Mouse (Mus musculus) G1E (cell line): ENCODE measurements around the gene Olfr750. TPM values are rescaled to one million over a fixed set of nuclear protein-coding genes. Genes with fewer than 3 reads are reported as not detected.
A peak's percentile ranks its signal among the peaks of the same experiment; 100 is the strongest.

Experiments used
- ATAC-seq: 2 replicates; pipeline ENCODE4 v1.8.0; 2016; ENCODE audit warnings: mild to moderate bottlenecking; ENCODE audit not compliant: insufficient number of reproducible peaks, poor library complexity, low FRiP score, severe bottlenecking; ENCODE audit errors: extremely low read depth
- DNase-seq: peaks from one replicate; pipeline ENCODE4 v3.0.0; 2012; ENCODE audit warnings: low spot score
- H3K27me3 ChIP-seq: 2 replicates; pipeline ENCODE4 v1.6.1; 2012; ENCODE audit warnings: mild to moderate bottlenecking, low read length, inconsistent platforms; ENCODE audit not compliant: insufficient read depth
- H3K36me3 ChIP-seq: replicated peaks from 2 replicates; pipeline ENCODE3; 2012; ENCODE audit warnings: mild to moderate bottlenecking, inconsistent platforms
- H3K4me1 ChIP-seq: 2 replicates; pipeline ENCODE4 v1.6.1; 2012; ENCODE audit warnings: low read depth, low read length, inconsistent platforms, mixed read lengths; ENCODE audit not compliant: insufficient read depth
- H3K4me3 ChIP-seq: 2 replicates; pipeline ENCODE4 v1.5.1; 2012; ENCODE audit warnings: low read depth, mild to moderate bottlenecking, inconsistent platforms, low read length, moderate library complexity, mixed read lengths
- H3K9me3 ChIP-seq: replicated peaks from 2 replicates; pipeline ENCODE4 v1.6.1; 2012; ENCODE audit warnings: inconsistent platforms
- CTCF ChIP-seq: IDR thresholded peaks from 2 replicates; pipeline ENCODE4 v1.5.1; 2012; ENCODE audit warnings: low read depth, low read length, inconsistent platforms, mixed read lengths
- GATA1 ChIP-seq: IDR thresholded peaks from 2 replicates; pipeline ENCODE4 v1.6.1; 2012; ENCODE audit warnings: borderline replicate concordance, low read length, inconsistent platforms, mixed read lengths
- GATA2 ChIP-seq: IDR thresholded peaks from 2 replicates; pipeline ENCODE4 v1.6.1; 2012; ENCODE audit warnings: low read depth, low read length, inconsistent platforms, borderline replicate concordance
- POLR2AphosphoS5 ChIP-seq: IDR thresholded peaks from 2 replicates; pipeline ENCODE4 v1.6.1; 2012; ENCODE audit warnings: low read depth, low read length, inconsistent platforms; ENCODE audit not compliant: insufficient replicate concordance
- TAL1 ChIP-seq: conservative IDR thresholded peaks from 2 replicates; pipeline ENCODE4 v1.6.1; 2012; ENCODE audit warnings: low read depth, low read length, inconsistent platforms, mixed read lengths
- polyA plus RNA-seq: library from polyadenylated mRNA; stranded (reverse); fragments of >175 nt; gene quantifications from 2 replicates; pipeline ENCODE4 v1.2.3, GENCODE M21; 2012
- total RNA-seq, 2 experiments: library from RNA; stranded (forward) in 1 of 2; stranded (reverse) in 1 of 2; fragments of 200-1000 nt in 1 of 2; fragments of >200 nt in 1 of 2; fragmentation: Nextera tagmentation in 1 of 2; gene quantifications; 2 replicates each; pipeline ENCODE4 v1.2.3; 2014 to 2017

Olfr750 gene
- total and polyA plus RNA-seq, 3 experiments = 0.05 TPM; not detected in 2

DNA sequence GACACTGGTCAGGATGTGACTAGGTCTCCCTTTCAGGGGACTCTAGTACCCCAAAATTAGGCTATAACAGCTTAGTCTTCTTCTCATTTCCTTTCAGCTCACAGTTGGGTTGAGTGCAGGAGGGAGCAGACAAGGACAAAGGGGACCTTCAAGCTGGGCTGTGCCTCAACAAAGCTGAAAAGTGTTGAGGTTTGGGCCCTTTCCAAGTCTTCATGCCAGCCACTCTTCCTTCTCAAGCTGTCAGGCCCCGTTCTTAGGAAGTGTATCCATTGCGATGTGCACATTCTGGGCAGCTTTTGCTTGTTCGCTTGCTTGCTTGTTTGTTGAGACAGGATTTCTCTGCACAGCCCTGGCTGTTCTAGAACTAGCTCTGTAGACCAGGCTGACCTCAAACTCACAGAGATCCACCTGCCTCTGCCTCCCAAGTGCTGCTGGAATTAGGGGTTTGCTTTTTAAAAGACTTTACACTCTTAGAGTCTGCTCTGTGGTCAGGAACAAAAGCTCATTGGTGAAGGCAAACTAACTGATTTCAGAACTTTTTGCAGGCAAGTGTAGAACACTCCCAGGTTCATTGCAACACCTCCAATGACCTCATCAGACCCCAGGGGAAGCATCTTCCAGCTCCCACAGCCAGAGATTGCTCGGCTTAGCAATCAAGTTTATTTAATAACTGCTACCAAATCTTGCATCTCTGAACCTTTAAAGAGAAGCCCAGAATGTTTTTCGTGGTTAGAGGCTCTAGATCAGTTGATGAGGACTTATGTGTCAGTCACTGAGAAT is 20.1 kb upstream of the Olfr750 start:
- Histone ChIP-seq H3K36me3 (no peaks in the 10 kb centered on the region), H3K4me3 (no peak overlapping the region), H3K4me1 (peaks cover 32% of the 10 kb centered on the region), H3K9me3 (no peaks in the 10 kb centered on the region), H3K27me3 (0 out of 2 replicates have a peak, but pooled peaks cover 8% of the 10 kb centered on the region)
- TF ChIP-seq GATA1 = no peak
- no peak for ATAC-seq
- DNase-seq = no peak

GRCm38 (mm10) chr14:51093496-51093895 is 19.3 kb upstream of the Olfr750 start:
- Histone ChIP-seq H3K9me3 (no peaks in the 10 kb centered on the region), H3K36me3 (no peaks in the 10 kb centered on the region), H3K27me3 (0 out of 2 replicates have a peak, but pooled peaks cover 8% of the 10 kb centered on the region), H3K4me3 (no peak overlapping the region), H3K4me1 (peaks cover 36% of the 10 kb centered on the region)
- TF ChIP-seq CTCF (no peak), POLR2AphosphoS5 (no peak), TAL1 (no peak), GATA1 (no peak), GATA2 (no peak)
- ATAC-seq (no peak), DNase-seq (no peak)

- Histone ChIP-seq H3K27me3 (0 out of 2 replicates have a peak, but pooled peaks cover 7% of the 10 kb centered on the region), H3K4me3 (no peak overlapping the region), H3K4me1 (peaks cover 40% of the 10 kb centered on the region), H3K36me3 (no peaks in the 10 kb centered on the region), H3K9me3 (no peaks in the 10 kb centered on the region)
- TF ChIP-seq GATA2 = no peak
- DNase-seq (no peak), ATAC-seq (no peak)
Measured at GRCm38 (mm10) chr14:51092073-51092620, 17.9 kb upstream of the Olfr750 start.

- no peaks in the 10 kb centered on the region for H3K9me3 ChIP-seq
- no peak for DNase-seq
- H3K36me3 ChIP-seq = no peaks in the 10 kb centered on the region
- ATAC-seq = no peak
- peak within 1 kb of the TSS; percentile 77 for H3K4me3 ChIP-seq
- H3K27me3 ChIP-seq = 0 out of 2 replicates have a peak, but pooled peaks cover 5% of the 10 kb centered on the region
- H3K4me1 ChIP-seq = peaks cover 42% of the 10 kb centered on the region
- no peak for TF ChIP-seq TAL1
- no peak for TF ChIP-seq CTCF
- no peak for TF ChIP-seq GATA2
- TF ChIP-seq POLR2AphosphoS5 = no peak
- TF ChIP-seq GATA1 = no peak
Measured at GRCm38 (mm10) chr14:51090921-51091900, 17.0 kb upstream of the Olfr750 start, which contains the start of the genes Rnase4 and Ang. Rnase4 (plus strand) TSS chr14:51091077. Ang (plus strand) TSS chr14:51091150.

DNA sequence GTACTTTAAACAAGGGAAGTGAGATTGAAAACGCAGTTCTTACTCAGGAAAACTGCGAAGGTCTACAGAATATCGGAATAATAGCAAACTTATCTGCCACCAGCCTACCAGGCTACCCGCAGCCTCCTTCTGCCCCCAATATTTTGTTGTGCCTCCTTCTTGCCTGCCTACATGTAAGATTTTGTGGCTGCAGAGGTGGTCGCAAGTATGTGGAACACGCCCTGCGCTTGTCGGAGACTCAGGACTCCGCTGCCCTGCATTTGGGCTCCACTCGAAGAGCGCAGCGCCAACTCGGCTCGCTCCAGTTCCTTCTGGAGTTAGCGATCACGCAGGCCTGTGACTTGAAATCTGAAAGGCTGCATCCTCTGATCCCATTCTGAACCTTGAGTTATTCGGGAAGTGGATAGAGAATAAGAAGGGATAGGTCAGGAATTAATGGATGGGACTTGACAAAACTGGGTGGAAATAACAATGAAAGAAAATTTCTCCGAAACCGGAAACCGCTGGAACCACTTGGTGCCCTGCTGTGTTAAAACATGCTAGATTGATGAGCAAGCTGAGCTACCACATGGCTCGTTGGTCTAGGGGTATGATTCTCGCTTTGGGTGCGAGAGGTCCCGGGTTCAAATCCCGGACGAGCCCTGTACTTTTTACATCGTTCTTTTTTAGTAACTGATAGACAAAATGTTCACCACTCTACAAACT is 16.0 kb upstream of the Olfr750 start:
- Histone ChIP-seq H3K4me1 (peaks cover 44% of the 10 kb centered on the region), H3K27me3 (no peaks in the 10 kb centered on the region), H3K4me3 (peak overlapping the region; percentile 77), H3K9me3 (no peaks in the 10 kb centered on the region), H3K36me3 (no peaks in the 10 kb centered on the region)
- TF ChIP-seq POLR2AphosphoS5 (no peak), TAL1 (no peak), GATA2 (no peak), CTCF (no peak), GATA1 (no peak)
- DNase-seq (no peak), ATAC-seq (no peak)

DNA sequence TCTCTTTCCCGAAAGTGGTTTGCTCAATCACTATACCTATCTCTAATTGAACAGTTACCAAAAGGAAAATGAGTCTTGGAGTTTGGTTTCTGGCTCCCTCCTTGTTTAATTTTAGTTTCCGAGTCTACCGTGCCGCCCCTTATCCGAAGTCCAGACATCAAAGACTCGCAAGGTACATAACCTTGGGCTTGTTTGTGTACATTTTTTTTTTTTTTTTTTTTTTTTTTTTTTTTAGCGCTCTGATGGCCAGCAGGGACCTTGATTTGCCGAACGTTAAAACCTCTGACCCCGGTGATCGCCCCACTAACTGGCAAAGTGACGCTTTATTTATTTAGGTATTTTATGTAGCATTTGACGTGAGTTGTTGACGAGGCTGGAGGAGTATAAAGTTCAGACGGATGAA is 15.4 kb upstream of the Olfr750 start:
- Histone ChIP-seq H3K9me3 (no peaks in the 10 kb centered on the region), H3K4me1 (peaks cover 49% of the 10 kb centered on the region), H3K36me3 (no peaks in the 10 kb centered on the region), H3K4me3 (peak overlapping the region; percentile 77), H3K27me3 (no peaks in the 10 kb centered on the region)
- TF ChIP-seq TAL1 (no peak), GATA1 (no peak), CTCF (no peak), GATA2 (no peak), POLR2AphosphoS5 (no peak)
- ATAC-seq (no peak), DNase-seq (no peak)
